Mouse (Mus musculus): ENCODE results near the gene Gm49383. TPM values are rescaled to one million over a fixed set of nuclear protein-coding genes. Genes with fewer than 3 reads are reported as not detected.
A peak's percentile ranks its signal among the peaks of the same experiment; 100 is the strongest.
"Not testable (repeated sequence)": the region's sequence is repeated elsewhere in the genome, so short reads cannot be mapped to it uniquely, and the experiment has no call there.

The Gm49383 gene
- total RNA-seq, 4 experiments from 2014 or later: 5.1 to 8.0 (median 5.8) TPM

DNA sequence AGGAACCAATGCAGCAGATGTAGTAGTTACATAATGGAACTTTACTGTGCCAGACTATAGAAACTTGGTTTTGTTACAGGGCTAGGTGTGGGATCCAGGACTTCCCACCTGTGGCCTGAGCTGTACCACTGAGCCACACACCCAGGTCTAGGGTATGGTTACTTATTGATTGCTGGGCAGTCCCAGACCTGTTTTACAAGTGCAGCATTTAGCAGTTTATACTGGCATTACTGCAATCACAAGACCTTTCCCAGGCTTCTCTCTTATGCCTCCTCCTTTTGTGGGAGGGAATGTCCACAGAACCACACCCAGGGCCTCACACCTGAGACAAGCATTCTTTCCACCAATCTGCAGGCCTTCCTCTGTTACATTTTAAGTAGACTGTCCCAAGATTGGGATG is 2.1 kb upstream of the Gm49383 start:
- no peak for DNase-seq

DNA sequence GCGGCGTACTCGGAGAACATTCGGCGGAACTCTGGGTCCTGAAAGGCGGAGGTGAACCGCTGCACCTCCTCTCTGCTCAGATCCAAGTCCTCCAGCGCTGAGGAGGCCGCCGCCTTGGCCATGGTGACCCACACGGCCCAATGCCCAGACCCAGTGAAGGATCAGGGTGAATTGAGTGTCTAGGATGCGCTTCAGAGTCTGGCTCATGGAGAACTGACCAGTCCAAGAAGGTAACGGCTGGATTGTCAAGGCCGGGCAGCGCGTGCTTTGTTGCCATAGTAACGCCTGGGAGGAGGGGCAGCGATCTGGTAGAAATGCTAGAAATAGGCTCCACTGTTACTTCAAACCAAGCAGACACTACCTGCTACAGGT is 1.2 kb upstream of the Gm49383 start, which contains the start of gene Dnaaf2:
Dnaaf2 (minus strand) TSS at position 266 of the 372 bp plus-strand sequence.
- DNase-seq: peak; percentile 75

DNA sequence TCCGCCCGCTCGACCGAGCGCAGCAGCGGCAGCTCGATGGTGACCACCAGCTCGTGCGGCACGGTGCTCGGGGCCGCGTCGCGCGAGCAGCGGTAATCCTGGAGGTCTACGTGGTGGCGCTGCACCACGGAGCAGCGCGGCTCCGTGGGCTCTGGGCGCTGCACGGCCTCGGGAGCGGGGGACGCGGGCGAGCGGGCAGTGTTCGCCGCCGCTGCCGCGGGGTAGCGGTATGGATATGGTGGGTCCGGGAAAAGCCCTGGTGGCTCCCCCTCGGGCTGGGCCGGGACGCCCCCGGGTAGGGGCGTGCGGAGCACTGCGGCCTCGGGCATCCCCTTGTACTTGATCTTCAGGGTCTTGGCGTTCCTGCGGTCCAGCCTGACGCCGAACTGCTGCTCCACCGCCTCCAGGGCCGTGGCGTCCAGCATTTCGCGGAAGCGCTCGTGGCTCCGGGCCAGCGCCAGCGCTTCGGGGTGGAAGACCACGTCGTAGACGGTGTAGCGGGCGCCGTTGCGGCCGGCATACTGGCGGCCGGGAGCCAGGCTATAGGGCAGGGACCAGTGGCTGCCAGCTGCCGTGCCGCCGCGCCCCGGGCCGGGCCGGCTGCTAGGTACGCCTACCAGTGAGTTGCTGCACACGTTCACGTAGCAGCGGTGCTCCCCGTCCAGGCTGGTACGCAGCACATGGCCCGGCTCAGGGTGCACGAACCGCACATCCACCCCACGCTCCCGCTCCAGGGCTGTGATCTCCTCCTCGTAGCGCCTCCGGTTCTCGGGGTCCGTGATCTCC is 667 bp upstream of the Gm49383 start:
- DNase-seq: peak; percentile 32

GRCm38 (mm10) chr12:69192637-69193036 is 4.3 kb downstream of the Gm49383 start:
- DNase-seq: no peak

GRCm38 (mm10) chr12:69191396-69191795 is 5.5 kb downstream of the Gm49383 start:
- no peak for DNase-seq

DNA sequence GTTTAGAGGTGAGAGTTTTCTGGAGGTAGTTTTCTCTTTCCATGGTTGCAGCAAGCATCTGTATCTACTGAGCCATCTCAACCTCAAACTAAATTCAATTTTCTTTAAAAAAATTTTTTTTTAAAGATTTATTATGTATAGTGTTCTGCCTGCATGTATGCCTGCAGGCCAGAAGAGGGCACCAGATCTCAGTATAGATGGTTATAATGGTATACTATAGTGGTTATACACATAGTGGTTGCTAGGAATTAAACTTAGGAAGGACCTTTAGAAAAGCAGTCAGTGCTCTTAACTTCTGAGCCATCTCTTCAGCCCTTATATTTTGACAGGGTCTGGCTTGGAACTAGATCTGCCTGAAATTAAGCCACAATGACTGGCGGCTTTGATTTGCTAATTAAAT is 6.4 kb downstream of the Gm49383 start:
- DNase-seq: no peak

DNA sequence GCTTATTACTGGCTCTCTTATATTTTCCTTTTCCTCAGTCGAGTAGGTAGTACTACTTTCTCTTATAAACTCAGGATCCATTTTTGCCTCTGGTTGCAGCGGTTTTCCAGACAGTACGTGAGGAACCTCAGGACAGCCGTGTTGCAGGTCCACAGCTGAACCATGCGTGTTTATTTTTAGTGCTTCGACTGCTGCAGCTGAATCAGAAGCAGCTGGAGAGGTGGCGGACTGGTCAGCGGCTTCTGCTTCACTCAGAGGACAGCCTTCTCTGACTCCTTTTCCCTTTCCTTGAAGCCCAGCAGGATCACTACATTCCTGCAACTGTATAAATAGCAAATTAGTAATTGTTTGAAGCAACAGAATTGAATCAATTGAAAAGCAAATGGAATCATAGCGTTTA is 6.8 kb downstream of the Gm49383 start:
- DNase-seq: no peak

DNA sequence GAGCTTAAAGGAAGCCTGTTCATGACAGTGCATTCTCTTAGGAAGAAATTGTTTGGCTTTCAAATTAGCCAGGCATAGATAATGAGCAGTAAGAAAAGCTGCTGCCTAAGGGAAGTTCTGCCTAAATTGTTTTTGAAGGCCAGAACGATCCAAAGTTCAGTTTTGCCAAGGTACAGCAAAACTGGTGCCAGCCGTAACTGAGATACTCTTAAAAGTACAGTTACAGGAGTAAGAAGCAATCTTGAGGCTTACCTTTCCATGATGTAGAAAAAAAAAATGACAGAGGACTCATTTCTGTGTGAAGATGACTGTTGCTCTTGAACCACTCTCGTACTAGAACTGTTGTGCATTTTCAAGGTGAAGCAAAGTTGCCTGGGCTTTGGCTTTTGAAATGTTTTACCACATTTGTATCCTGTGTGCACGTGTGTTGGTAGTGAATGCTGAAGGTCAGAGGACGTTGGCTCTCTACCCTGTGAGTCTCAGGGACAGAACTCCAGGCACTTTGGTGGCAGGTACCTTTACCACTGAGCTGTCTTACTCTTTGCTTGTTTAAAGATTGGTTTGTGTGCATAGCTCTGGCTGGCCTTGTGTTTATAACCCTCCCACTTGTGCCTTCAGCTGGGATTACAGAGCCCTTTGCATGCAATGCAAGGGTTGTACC is 10.0 kb downstream of the Gm49383 start:
- no peak for DNase-seq

- no peak for DNase-seq
Measured at GRCm38 (mm10) chr12:69185371-69185770, 11.5 kb downstream of the Gm49383 start.

DNA sequence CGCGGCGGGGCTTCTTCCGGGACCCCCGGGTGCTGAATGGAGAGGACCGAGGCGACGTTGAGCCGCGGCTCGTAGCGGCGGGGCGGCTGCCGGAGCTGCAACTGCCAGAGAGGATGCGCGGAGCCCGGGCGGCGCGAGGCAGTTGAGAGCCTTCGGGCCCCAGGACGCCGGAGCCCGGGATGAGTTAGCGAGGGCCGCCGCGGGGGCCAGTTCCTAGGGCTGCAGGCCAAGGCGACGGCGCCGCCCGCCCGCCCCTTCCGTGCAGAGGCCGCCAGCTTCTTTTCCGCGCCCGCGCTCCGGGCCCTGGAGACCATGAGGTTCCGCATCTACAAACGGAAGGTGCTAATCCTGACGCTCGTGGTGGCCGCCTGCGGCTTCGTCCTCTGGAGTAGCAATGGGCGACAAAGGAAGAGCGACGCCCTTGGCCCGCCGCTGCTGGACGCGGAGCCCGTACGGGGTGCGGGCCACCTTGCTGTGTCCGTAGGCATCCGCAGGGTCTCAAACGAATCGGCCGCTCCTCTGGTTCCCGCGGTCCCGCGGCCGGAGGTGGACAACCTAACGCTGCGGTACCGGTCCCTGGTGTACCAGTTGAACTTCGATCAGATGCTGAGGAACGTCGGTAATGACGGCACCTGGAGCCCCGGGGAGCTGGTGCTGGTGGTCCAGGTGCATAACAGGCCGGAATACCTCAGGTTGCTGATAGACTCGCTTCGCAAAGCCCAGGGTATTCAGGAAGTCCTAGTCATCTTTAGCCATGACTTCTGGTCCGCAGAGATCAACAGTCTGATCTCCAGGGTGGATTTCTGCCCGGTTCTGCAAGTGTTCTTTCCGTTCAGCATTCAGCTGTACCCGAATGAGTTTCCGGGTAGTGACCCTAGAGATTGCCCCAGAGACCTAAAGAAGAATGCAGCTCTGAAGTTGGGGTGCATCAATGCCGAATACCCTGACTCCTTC is 12.3 kb downstream of the Gm49383 start:
- DNase-seq: peak; percentile 44

GRCm38 (mm10) chr12:69183583-69184308 is 13.2 kb downstream of the Gm49383 start, which contains the start of the genes Rpl36al and Mgat2:
TSS of gene Rpl36al (minus strand) at chr12:69184083.
TSS of gene Mgat2 (plus strand) at chr12:69184157.
- peak; percentile 97 for DNase-seq

DNA sequence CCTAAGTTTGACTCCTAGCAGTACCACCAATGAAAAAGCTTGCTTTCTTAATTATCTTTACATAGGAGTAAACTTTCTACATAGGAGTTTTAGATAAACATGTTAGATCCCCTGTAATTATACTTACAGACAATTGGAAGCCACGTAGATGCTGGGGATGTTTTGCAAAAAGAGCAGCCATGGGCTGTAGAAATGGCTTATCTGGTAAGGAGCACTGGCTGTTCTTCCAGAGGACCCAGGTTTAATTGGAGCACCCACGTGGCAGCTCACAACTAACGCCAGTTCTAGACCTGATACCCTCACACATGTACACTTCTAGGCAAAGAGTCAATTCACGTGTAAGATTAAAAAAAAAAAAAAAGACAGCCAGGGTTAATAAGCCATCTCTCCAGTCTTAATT is 15.1 kb downstream of the Gm49383 start:
- DNase-seq: no peak

DNA sequence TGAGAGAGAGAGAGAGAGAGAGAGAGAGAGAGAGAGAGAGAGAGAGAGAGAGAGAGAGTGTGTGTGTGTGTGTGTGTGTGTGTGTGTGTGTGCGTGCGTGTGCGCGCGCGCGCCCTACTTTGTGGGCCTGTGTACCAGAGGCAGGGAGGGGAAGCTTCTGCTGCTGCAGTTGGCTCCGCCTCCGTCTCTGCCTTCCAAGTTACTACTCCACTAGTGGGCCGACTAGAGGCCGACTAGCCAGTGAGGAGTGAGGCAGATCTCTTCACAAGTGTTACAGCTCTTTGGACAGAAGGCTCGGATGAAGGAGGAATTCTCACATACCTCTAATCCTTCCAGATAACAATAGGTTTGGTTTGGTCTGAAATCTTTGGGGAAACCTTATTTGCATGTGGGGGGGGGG is 17.5 kb downstream of the Gm49383 start:
- DNase-seq: no peak

GRCm38 (mm10) chr12:69177526-69177925 is 19.4 kb downstream of the Gm49383 start:
- no peak for DNase-seq

GRCm38 (mm10) chr12:69175975-69176374 is 20.9 kb downstream of the Gm49383 start:
- DNase-seq: no peak

GRCm38 (mm10) chr12:69171307-69171706 is 25.6 kb downstream of the Gm49383 start:
- no peak for DNase-seq

DNA sequence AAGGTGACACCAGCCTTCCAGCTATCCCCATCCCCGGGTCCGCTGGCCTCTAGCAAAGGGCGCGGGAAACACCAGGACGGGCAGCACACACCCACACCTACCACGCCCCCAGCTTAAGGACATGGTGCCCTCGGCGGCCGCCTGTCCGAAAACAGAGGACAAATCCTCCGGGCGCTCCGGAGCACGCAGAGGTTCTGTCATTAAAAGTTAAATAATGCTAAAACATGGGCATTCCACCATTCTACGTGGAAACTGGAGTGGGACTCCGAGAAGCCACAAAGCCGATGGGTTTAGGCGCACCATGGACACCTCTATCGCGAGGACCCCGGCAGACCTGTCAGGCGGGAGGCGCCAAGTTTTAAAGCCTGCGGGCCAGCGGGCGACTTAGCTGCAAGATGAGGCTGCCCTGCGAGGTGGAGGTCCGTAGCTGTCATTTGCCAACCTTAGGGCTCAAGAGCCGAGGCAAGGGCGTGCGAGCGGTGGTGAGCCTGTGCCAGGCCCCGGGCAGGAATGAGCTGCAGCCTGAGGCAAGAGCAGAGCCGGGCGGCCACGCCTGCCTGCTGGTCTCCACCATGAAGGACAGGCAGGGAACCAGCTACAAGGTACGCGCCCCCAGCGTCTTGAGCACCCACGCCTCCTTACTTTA is 28.3 kb downstream of the Gm49383 start, which contains the start of gene Lrr1:
Lrr1 (plus strand) TSS at position 354 of the 646 bp plus-strand sequence.
- DNase-seq: peak; percentile 61

DNA sequence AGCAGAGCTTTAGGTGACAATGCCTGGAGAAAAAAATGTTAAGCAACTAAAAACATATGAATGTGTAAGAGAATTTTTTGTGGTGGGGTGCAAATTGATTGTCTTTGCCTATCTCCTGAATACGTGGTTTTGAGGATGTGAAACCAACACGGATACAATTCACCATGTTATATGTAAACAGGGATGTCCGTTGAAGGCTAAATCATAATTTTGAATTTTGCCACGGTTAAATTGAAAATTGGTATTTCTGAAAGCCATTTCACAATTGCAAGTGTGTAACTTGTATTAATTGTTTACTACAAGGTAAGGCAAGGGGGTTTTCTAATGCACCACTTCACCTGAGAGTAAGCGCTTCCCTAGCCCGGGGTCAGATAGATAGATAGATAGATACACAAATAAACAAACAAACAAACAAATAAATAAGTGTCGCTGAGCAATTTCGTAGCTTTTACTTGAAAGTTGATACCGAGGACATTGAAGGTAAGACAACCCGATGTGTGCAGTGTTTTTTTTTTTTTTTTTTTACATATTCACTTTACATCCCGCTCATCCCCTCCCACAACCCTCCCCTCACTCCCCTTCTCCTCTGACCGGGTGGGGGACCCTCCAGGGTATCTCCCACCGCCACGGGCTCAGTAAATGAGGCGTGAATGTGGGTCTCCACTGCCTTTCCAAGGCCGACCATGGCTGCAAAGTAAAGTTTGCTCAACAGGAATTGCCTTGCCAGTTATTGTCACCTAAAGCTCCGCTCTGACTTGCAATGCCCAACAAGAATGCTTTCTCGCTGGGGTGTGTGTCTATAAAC is 29.0 kb downstream of the Gm49383 start:
- no peak for DNase-seq

DNA sequence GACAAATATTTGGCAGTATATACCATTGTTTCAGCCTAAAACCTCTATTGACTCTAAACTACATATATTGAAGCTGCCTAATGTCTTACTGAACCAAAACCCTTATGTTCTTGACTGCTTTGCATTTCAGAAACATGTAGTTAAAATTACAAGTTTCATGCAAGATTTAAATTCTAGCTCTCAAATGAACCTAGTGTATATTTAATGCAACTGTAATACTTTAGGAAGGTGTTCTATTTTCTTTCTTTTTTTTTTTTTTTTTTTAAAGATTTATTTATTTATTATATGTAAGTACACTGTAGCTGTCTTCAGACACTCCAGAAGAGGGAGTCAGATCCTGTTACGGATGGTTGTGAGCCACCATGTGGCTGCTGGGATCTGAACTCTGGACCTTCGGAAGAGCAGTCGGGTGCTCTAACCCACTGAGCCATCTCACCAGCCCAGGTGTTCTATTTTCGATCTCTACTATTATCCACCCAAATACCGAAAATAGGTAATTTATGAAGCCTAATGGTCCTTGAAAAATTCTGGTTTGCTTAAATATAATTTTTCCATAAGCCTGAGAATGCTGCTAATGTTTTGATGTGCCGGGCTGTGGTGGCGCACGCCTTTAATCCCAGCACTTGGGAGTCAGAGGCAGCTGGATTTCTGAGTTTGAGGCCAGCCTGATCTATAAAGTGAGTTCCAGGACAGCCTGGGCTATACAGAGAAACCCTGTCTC is 29.9 kb downstream of the Gm49383 start:
- DNase-seq: not testable (repeated sequence)

GRCm38 (mm10) chr12:69164904-69165303 is 32.0 kb downstream of the Gm49383 start:
- no peak for DNase-seq

All from adrenal gland, adult 8-10 months (tissue).